Mouse (Mus musculus): ENCODE data around the gene Cwc25.
"Not testable (repeated sequence)": the region's sequence is repeated elsewhere in the genome, so short reads cannot be mapped to it uniquely, and the experiment has no call there.

The Cwc25 gene

GRCm38 (mm10) chr11:97800691-97801408, 34.5 kb upstream of the Cwc25 start:
- peak; percentile 79 for DNase-seq

- DNase-seq, result peak; percentile 89
Observed at GRCm38 (mm10) chr11:97799994-97800690, 33.8 kb upstream of the Cwc25 start.

- DNase-seq, result peak; percentile 90
Observed at GRCm38 (mm10) chr11:97799146-97799993, 33.0 kb upstream of the Cwc25 start.

- peak; percentile 88 for DNase-seq
Observed at GRCm38 (mm10) chr11:97798782-97799145, 32.4 kb upstream of the Cwc25 start, which contains the start of gene Lasp1. Gene Lasp1, plus strand, starts transcription at chr11:97799000.

- DNase-seq, result no peak
Observed at GRCm38 (mm10) chr11:97798083-97798435, 31.7 kb upstream of the Cwc25 start.

- peak; percentile 13 for DNase-seq
Observed at GRCm38 (mm10) chr11:97797369-97798082, 31.2 kb upstream of the Cwc25 start.

- peak; percentile 74 for DNase-seq
Observed at GRCm38 (mm10) chr11:97796910-97797309, 30.6 kb upstream of the Cwc25 start.

DNA sequence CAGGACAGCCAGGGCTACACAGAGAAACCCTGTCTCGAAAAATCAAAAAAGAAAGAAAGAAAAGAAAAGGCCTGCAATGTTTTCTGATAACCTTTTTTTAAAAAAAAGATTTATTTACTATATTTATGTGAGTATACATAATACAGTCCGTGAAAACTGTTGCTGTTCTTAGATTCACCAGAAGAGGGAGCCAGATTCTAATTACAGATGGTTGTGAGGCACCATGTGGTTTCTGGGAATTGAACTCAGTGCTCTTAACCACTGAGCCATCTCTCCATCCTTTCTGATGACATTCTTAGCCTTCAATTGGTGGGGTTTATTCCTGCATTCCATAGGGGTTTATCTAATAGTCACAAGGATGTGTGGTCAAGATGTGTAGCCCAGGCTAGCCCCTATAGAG, 26.8 kb upstream of the Cwc25 start:
- peak; percentile 50 for DNase-seq

GRCm38 (mm10) chr11:97790778-97791438, 24.6 kb upstream of the Cwc25 start:
- DNase-seq, result not testable (repeated sequence)

- DNase-seq, result no peak
Observed at GRCm38 (mm10) chr11:97789727-97790126, 23.4 kb upstream of the Cwc25 start.

GRCm38 (mm10) chr11:97787961-97788360, 21.6 kb upstream of the Cwc25 start:
- no peak for DNase-seq

DNA sequence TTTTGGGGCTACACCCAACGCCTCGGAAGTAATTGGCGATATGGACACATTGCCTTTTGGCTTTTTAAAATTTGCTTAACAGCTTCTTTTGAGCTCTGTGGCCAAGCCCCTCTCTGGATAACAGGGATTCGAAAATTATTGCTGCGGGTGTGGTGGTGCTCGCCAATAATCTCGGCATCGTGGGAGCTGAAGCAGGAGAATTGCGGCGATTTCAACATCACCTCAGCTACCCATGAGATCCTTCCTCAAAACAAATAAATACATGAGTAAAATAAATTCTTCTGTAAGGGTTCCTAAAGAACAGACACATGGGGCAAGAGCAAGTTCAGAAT, 16.2 kb upstream of the Cwc25 start:
- no peak for DNase-seq

DNA sequence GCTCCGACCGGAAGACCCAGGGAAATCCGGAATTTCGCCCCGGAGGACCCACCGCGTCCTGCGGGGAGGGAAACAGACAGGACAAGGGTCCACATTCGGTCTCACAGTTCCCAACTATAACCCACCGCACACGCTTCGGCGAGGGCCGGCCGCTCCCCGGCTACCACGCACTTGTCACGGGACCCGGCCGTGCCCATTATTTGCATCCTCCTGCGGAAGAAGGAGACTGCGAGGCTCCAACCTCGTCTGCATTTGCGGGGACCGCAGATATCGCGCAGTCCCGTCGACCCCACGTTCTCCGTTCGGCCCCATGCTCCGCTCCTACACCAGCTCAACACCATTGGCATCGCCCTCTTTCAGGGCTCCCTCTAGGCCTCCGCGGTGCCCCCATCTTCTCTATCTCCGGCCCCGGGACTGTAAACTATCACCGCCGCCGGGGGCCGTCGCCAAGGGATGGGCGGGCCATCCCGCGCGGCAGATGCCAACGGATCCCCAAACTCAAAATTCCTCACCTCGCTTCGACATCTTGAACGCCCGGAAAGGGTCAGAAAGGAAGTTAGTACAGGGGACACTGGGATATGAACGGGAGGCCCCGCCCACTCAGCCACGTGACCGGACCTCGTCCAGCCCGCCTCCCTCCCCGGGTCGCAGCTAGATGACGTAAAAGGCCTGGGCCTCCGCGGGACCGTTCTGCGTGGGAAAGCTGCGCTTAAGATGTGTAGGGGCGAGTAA, 15.6 kb upstream of the Cwc25 start, which contains the start of gene Rpl23:
Gene Rpl23, minus strand, starts transcription at position 606 of the 732 bp plus-strand sequence.
- peak; percentile 100 for DNase-seq

GRCm38 (mm10) chr11:97781478-97781831, 15.1 kb upstream of the Cwc25 start:
- no peak for DNase-seq

DNA sequence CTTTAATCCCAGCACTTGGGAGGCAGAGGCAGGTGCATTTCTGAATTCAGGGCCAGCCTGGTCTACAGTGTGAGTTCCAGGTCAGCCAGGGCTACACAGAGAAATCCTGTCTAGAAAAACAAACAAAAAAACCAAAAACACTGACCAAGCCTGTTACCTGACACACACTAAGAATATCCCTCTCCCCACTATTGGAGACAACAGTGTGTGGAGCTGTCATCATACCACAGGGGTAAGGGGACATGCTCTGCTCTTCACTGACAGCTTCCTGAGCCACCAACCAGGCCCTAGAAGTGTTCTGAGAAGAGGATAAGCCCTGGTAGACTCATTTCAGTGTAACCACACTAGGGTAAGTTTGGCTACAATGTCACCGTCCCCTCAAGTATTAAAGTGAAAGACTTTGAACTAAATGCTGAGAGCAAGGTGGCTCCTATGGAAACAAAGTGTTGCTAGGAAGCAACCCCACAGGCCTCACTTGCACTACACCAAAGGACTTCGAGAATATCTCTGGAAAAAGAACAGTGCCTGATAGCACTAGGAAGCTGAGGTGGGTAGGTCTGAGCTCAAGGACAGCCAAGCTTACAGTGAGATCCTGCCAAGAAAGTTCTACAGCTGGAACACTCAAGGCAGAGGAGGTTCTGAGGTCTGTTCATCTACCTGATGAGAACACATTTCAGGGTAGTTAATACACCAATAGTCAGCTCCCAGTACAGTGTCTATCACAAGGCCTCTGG, 13.8 kb upstream of the Cwc25 start:
- DNase-seq, result no peak

GRCm38 (mm10) chr11:97778918-97779317, 12.6 kb upstream of the Cwc25 start:
- DNase-seq, result no peak

DNA sequence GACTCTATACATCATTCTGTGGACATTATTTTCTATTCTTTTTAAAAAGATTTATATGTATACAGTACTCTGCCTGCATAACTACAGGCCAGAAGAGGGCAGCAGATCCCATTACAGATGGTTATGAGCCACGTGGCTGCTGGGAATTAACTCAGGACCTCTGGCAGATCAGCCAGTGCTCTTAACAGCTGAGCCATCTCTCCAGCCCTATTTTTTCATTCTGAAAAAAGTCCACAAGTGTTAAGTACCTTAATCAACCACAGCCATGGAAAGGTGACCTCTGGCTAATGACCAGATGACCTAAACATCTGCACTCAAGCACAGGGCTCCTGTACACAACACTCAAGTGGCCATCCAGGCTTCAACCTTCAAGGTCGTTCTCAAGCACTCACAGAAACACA, 10.8 kb upstream of the Cwc25 start:
- DNase-seq, result peak; percentile 57

- DNase-seq, result no peak
Observed at GRCm38 (mm10) chr11:97776497-97777128, 10.3 kb upstream of the Cwc25 start.

GRCm38 (mm10) chr11:97775808-97776496, 9.6 kb upstream of the Cwc25 start, which contains the start of gene 1700001P01Rik:
Gene 1700001P01Rik, minus strand, starts transcription at chr11:97775918.
- DNase-seq, result no peak

DNA sequence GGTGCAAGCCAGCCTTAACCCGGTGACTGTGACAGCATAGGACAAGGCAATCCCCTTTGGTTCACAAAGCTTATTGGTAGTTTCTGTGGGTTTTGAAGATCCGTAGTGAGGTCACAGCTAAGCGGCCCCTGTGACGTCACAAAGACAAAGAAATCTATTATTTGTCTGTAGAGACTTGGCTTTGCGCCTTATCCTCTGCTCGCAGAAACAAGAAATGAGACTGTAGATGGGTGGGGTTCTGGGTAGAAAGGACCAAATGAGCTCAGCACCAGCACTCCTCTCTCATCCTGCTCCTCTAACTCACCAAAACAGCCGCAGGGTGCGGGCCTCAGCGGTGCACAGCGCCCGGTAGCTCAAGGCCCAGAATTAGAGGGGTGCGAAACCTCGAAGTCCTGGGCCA, 8.8 kb upstream of the Cwc25 start:
- no peak for DNase-seq
